Mouse (Mus musculus) kidney, adult 2 months (tissue): ENCODE data around the gene Arl2bp.

Experiments used
- CTCF ChIP-seq: fragments of 200-500 bp; conservative IDR thresholded peaks from 2 replicates; pipeline ENCODE4 v1.5.1; 2011; ENCODE audit warnings: low read depth, mild to moderate bottlenecking, control low read depth, low read length, moderate library complexity, mixed read lengths; ENCODE audit not compliant: insufficient read depth, insufficient read length
- POLR2A ChIP-seq: fragments of 200-500 bp; IDR thresholded peaks from one replicate; pipeline ENCODE4 v1.6.1; 2011; ENCODE audit warnings: low read depth, low read length, control low read depth

- no peak for TF ChIP-seq POLR2A
- no peak for TF ChIP-seq CTCF
Measured at GRCm38 (mm10) chr8:94674384-94674783, 8.0 kb downstream of the Arl2bp start.
